Mouse (Mus musculus): ENCODE measurements around the gene Ap1b1.
A peak's percentile ranks its signal among the peaks of the same experiment; 100 is the strongest.

Ap1b1 gene

GRCm38 (mm10) chr11:4986695-4987486, at the start of gene Ap1b1:
TSS of gene Ap1b1 (plus strand) at chr11:4986824.
- DNase-seq = peak; percentile 95 to 99

DNA sequence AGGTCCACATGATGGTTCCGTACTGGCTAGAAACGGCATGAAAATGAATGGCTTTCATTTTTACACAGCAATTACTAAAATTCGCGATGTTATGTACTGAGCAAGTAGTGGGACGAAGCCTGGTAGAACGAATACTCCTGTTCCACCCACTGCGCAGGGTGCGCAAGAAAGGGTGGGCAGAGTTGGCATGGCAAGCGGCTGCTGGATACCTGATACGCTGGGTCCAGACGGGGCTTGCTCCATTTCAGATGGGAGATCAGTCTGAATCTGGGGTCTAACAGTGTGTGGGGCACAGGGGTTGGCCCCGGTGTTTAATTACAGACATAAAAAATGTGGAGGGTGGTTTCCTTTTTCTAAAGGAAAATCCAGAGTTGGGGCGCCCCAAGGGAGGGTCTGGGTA, 40.1 kb upstream of the Ap1b1 start:
- DNase-seq = no peak

- peak; percentile 27 to 64 for DNase-seq
These were observed 39.4 kb upstream of the Ap1b1 start for GRCm38 (mm10) chr11:4946947-4947812.

- DNase-seq = peak in 1 of 2 experiments; percentile 12
These were observed 38.8 kb upstream of the Ap1b1 start, which contains the start of gene Nefh for GRCm38 (mm10) chr11:4947813-4948174. TSS of gene Nefh (minus strand) at chr11:4948064.

- no peak for DNase-seq
These were observed 37.8 kb upstream of the Ap1b1 start for GRCm38 (mm10) chr11:4948792-4949191.

GRCm38 (mm10) chr11:4949256-4950044, 37.2 kb upstream of the Ap1b1 start:
- DNase-seq = peak; percentile 30 to 86

DNA sequence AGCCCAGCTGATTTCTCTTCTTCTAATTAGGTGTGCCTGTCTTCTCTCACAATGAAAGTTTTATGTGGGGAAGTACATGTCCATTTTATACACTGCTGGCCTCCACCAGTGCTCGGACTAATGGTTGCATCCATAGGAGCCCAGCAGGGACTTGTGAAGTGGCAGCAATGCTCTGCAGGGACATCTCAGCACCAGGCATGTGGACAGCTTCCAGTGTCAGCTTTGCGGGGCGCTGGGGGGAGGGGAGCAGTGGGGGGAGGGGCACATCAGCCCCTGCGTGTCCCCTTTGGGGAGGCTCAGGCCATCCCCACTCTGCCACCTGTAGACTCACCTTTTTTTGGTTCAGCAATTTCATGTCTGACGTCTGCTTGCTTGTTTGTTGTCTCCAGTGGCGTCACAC, 33.2 kb upstream of the Ap1b1 start:
- DNase-seq = no peak

- peak; percentile 46 to 65 for DNase-seq
These were observed 32.7 kb upstream of the Ap1b1 start for GRCm38 (mm10) chr11:4953918-4954317.

DNA sequence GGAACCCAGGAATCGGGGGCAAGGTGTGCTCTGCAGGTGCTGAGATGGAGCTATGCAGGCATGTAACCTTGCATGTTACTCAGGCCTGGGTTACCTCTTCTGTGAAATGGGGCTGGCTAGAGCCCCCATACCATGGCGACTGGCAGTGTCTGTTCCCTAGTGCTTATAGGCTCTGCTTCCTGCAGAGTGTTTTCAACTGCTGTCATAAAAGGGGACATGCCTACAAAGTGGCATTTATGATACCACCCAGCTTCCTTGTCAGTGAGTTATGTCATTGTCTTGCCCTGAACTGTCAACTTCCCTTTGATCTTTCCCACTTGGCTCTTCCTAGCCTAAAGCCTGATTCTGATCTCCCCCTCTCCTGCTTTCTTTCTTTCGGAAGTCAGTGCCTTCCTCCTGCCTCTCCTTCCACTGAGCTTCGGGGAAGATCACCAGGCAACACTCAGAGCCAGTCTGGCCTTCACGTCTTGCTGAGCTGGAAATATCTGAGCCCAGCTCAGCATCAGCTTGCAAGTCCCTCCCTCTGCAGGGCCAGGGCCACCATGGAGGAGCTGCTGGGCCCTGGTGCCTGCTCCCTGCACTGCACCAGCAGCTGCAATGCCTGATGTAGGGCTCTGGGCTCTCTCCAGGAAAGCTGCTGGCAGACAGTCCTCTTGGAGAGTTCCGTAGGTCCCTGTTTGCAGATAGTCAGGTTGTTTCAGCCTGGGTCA, 23.4 kb upstream of the Ap1b1 start:
- no peak for DNase-seq

DNA sequence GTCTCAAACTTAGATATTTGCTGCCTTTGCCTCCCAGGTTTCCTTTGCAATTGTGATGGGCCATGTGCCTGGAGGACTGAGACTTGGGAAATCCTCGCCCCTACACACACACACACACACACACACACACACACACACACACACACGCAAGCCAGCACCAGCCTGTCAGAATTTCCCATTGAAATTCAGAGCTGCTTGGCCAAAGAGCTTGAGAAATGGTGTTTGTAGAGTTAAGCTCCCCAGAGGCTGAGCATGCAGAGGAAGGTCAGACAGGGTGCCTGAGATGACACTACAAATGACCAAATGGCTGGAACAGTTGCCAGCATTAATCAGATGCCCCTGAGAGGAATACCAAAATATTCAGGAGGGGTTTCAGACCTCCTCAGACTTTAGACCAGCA, 20.3 kb upstream of the Ap1b1 start:
- peak; percentile 10 to 20 for DNase-seq

DNA sequence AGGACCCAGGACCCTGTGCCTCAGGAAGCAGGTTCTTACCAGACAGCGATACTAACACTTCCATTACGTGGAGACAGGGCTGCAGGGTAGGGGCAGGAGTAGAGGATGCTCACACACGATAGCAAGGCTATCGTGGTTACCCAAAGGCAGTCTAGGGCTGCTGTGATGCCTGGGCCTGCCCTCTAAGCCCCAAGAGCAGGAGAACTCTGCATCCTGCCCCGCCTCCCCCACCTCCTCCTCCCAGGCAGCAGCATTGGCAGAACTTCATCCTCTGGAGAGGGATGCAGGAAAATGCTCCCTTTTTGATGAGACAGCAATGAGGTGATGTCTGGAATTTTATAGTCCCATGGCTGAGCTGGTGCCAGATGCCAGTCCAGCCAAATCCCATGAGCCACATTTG, 19.7 kb upstream of the Ap1b1 start:
- DNase-seq = peak; percentile 36 to 52

DNA sequence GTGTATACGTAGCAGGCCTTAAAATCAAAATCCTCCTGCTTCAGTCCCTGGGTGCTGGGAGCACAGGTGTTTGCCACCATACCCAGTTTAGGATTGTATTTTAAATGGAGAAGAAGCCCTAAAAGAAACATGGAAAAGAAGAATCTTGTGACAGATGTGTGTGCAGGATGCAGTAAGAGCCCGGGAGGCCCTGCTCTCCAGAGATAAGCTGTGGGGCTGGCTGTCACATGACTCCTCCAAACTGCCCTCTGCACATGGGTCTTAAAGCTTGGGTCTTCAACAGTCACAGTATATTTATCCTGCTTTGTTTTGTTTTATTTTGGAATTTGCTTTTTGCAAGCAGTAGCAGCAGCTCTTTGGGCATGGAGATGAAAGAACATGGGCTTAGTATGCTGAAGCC, 19.1 kb upstream of the Ap1b1 start:
- no peak for DNase-seq

DNA sequence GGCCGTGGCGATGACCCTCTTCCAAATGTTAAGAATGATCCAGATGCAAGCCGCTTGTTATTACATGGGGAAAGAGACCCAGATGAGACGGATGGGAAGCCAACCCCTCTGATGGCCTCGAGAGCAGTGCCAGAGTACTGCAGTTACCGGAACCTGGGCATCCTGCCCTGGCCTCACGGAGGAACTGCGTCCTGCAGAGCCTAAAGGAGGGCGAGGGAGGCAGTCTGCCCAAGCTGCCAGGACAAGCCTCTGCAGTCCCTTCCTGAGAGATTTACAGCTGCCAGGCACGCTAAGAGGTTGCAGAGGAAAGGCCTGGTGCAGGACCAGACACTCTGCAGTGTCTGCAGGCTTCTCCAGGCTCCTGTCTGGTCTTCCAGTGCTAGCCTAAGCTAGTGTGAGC, 18.2 kb upstream of the Ap1b1 start:
- peak; percentile 23 to 51 for DNase-seq

DNA sequence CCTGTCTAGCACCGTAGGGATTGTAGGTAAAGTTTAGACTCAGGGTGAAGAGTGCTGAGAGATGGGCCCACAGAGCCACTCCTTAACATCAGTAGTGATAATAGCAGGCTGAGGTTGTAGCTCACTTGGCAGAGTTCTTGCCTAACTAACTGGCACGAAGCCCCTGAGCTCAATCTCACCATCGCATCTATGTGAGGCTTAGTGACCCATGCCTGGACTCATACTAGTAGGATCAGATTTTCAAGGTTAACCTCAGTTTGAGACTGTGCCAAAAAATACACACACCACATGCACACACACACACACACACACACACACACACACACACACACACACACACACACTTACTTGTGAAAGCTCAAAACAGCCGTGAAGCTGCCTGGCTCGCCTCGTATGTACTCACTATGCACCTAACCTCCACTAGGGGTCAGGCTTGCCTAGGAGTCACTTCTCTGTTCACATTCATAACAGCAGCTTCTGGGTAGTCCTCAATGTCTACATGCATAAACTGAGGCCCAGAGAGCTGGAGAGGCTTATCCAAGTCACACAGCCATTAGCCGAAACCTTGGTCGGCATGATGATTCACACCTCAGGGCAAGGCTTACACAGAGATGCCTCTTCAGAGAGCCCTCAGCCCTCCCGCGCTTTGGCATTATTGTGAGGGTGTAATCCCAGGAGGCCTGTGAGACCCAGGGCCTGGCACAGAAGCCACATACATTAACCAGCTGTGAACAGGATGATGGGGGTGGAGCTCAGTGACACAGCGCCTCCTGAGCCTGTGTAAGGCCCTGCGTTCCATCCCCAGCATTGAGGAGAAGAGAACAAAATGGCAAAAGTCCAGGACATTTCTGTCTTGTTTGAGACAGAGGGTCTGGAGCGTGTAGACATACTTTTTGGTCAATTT, 13.4 kb upstream of the Ap1b1 start:
- peak; percentile 69 to 78 for DNase-seq

GRCm38 (mm10) chr11:4973871-4974256, 12.8 kb upstream of the Ap1b1 start:
- no peak for DNase-seq

DNA sequence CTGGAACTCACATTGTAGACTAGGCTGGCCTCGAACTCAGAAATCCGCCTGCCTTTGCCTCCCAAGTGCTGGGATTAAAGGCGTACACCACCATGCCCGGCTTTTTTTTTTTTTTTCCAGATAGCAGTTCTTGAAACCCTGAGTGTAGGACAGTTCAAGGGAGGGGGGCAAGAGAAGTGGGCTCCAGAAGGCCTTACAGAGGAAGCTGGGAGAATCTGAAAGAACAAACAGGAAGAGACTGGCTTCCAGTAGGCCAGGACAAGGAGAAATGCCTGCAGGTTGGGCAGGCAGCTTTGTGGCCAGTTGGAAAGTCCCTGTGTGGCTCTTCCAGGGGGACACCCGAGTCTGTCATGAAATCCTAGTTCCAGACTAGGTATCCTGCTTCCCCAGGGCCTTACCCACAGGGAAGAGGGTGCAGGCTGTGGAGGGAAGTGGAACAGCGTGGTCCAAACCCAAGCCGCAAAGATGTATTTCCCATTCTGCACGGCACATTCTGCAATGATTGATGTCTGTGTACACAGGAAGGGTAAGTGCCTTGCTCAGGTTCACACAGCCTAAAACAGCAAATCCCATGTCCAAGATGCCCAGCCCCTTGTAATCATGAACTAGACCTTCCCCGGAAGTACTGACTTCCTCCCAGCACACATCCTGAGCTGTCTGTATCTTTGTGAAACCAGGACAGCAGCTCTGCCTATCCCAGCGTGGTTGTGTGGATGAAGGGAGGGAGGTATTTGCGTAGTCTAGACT, 12.1 kb upstream of the Ap1b1 start:
- DNase-seq = peak; percentile 30 to 70

DNA sequence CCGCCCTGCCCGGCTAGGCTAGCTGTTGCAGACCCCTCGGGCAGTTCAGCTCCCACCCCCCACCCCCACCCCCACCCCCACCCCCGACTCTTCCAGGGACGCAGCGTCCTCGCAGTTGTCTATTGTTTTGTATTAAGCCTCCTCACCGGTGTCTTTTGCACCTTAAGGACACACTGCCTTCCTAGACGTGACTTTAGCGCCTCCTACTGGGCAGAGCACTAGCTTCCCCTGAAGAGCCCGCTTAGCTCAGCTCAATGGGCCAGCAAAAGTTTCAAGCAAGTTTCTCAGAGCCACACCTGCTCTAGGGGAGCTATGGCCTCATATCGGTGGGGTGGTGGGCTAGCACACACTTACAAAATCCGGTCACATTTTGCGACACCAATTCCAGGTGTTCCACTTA, 11.0 kb upstream of the Ap1b1 start:
- peak; percentile 79 to 91 for DNase-seq

DNA sequence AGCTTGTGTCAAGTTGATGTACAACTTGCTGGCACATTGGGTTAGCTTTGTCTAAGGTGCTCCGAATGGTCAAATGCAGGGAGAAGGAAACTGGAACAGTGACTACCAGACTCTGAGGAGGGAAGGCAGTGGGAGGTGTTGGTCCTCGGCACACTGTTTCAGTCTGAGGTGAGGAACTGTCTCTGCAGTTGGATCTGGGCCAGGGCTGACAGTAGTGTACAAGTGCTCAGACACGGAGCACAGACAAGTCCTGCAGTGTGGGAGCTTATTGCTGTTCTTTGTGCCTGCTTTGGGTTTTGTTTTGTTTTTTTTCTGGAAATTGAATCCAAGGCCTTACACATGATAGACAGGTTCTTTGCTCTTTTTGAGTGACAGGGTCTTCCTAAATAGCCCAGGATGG, 3.6 kb upstream of the Ap1b1 start:
- peak in 1 of 2 experiments; percentile 41 for DNase-seq

DNA sequence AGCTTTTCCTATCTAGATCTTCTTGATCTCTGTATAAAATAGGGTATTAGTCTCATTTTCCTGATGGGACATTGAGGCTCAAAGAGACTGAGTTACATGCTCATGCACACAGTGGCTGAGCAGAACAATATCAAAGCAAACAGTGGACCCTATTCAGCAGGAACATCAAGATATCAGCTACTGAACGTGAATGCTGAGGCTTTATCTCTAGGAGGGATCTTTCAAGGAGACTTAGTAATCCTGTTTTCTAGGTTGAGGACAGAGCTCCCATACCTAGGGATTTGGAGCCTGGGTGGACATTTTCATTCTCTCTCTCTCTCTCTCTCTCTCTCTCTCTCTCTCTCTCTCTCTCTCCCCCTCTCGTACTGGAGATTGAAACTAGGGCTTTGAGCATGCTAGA, 3.1 kb upstream of the Ap1b1 start:
- no peak for DNase-seq

- DNase-seq = peak; percentile 50 to 63
These were observed 2.4 kb upstream of the Ap1b1 start for GRCm38 (mm10) chr11:4984249-4984648.

GRCm38 (mm10) chr11:4984799-4985198, 1.8 kb upstream of the Ap1b1 start:
- no peak for DNase-seq

Measured in kidney, postnatal 36 days (tissue).